Mouse (Mus musculus) R1 (cell line): ENCODE data around the gene Zbtb41.
A peak's percentile ranks its signal among the peaks of the same experiment; 100 is the strongest.
"Not testable (repeated sequence)": the region's sequence is repeated elsewhere in the genome, so short reads cannot be mapped to it uniquely, and the experiment has no call there.

Experiments
- DNase-seq: peaks from one replicate; pipeline ENCODE4 v3.0.0-alpha.2; 2018; ENCODE audit warnings: low read depth, low spot score

Zbtb41 gene

GRCm38 (mm10) chr1:139421875-139422791 lies at the start of gene Zbtb41:
Gene Zbtb41, plus strand, starts transcription at chr1:139422288.
- peak; percentile 87 for DNase-seq

GRCm38 (mm10) chr1:139375900-139376299 lies 46.2 kb upstream of the Zbtb41 start:
- no peak for DNase-seq

DNA sequence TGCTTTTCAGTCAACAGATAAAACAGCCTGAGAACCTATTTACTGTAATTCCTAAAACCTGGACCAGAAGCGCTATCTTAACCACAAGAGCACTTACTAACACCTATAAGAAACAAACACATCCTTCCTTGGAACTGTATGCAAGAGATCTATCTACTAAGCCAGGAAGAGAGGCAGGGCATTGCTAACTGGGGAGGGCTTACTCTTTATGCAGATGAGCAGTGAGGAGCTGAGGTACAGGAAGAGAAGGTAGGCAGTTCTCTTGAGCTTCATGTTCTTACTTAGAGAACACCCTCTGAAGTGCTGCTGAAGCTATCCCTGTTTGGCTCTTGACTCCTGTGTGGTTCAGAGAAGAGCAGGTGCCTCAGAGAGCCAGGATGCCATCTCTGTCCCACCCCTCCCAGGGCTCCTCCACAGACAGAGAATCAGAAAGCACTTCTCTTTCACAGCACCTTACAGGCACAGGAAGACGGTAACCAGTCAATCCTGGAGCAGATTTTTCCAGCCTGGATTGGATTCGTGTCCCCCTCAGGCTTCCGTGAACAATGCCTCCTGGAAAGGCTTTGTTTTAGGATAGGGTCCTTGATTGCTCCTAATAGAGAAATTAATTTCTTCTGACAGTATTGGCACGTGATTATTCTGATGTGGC lies 45.3 kb upstream of the Zbtb41 start, which contains the start of gene Crb1:
Gene Crb1 (minus strand): TSS at position 463 of the 649 bp plus-strand sequence.
- peak; percentile 27 for DNase-seq

DNA sequence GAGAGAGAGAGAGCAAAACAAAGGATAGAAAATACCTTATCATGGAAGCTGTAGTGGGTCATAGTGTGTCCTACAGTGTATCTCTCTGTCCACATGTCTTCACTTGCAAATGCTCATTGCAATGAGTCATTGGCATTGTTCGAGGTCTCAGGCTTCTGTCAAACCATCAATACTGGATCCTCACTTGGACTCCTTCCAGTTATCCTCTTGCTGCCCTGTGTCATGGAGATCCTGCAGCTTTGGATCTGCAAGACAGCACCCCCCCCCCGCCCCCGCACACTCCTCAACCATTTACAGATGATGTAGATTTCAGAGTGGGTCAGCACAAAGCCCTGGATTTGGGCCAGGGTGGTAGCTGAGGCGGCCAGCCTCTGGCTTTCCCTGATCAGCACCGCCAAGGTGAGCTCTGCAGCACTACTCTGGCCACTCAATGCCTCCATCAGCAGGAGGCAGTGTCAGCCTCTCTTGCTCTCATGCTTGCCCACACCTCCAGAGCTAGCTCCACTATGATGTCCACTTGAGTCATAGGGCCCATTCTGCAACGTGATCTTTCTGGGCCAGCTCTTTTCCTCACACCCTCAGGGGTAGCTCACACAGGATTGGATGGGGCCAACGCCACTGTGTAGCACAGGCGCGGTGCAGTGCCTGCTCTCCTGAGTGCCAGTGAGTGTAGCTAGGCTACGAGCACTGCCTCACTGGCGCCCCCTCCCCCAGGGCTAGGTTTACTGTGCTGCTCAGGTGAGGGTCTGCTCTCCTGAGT lies 43.0 kb upstream of the Zbtb41 start:
- DNase-seq, result peak; percentile 36

DNA sequence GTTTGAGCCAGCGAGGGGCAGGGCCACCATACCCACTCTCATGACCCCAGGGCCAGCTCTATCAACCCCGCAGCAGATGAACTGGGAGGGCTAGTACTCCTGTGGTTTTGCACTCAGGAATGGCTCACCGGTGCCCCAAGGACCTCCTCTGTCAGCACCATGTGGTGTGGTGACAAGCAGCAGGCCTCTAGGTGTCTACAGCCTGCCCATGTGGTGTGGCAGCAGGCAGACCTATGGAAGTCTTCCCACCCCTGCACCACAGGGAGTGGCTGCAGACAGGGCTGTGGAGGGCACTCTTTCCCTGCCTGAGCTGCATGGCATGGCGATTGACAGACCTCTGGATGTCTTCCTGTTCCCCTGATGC lies 42.5 kb upstream of the Zbtb41 start:
- no peak for DNase-seq

DNA sequence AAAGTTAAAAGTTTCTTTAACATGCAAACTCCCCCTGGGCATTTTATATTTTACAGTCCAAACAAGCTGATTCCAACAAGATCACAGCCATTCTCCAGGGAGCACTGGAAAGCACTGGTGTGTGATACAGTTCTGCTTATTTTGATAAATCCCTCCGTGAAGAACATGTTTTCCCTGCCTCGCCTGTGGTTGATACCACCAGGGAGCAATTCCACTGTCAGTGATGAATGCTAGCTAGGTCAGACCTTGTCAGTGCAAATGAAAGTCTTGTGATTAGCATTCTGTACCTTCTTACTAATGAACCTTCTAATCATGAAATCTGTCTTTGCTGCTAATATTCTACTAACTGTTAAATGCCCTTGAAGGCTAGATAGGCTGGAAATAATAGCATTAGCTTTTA lies 30.3 kb upstream of the Zbtb41 start:
- DNase-seq, result no peak

DNA sequence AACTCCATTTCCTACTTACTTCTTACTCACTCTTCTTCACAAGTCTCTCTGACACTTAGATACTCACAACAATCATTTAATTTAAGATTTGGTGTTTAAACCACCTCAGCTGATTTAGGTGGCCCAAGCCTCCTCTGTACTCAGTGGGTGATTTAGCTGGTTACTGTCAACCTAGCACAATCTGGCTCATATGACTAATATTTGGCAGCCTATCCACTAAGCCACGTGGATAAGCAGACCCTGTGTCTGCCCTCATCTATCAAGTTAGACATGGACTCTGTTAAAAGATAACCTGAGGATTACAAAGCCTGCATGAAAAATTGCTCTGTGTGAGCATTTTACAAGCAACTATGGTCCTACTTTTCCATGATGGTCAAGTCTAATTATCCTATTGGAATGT lies 25.5 kb upstream of the Zbtb41 start:
- DNase-seq, result no peak

DNA sequence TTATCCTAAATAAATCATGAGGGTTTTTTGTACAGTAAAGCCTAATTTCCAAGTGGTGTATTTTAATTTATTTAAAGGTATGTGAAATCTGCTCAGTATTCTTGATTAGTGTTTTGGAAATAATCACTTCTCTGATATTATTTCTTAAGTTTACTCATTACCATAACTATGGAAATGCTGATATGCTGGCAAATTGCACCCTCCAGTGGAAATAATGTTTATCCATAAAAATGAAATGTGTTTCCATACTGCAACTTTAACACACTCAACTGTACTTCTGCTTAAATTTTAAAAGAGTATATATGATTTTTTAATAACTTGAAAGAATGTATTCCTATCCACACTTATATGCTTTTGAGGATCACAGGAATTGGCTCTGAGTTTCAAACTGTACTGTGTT lies 16.3 kb upstream of the Zbtb41 start:
- DNase-seq, result no peak

GRCm38 (mm10) chr1:139407701-139408100 lies 14.4 kb upstream of the Zbtb41 start:
- DNase-seq, result peak; percentile 65

DNA sequence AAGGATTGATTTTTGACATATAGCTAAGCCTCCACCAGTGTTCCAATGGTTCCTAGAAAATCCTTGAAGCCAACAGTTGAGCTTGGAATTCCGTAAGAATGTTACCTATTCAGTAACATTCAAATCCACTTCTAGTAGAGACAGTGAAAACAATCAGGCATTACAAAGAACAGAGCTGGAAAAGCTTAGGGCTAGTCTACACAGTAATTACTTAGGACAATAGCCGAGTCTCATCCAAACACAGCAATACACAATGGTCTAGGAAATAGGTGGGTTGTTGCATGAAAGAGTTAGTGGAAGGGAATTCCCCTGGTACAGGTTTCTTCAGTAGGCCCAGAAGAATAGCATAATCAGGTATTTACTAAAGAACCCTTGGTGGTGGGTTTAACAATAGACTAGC lies 9.7 kb upstream of the Zbtb41 start:
- peak; percentile 93 for DNase-seq

- no peak for DNase-seq
These were observed 8.6 kb upstream of the Zbtb41 start for GRCm38 (mm10) chr1:139413465-139413864.

- DNase-seq, result no peak
These were observed 590 bp upstream of the Zbtb41 start for GRCm38 (mm10) chr1:139421521-139421874.

GRCm38 (mm10) chr1:139422941-139423340 lies 853 bp downstream of the Zbtb41 start:
- DNase-seq, result peak; percentile 52

- no peak for DNase-seq
These were observed 1.8 kb downstream of the Zbtb41 start for GRCm38 (mm10) chr1:139423931-139424330.

DNA sequence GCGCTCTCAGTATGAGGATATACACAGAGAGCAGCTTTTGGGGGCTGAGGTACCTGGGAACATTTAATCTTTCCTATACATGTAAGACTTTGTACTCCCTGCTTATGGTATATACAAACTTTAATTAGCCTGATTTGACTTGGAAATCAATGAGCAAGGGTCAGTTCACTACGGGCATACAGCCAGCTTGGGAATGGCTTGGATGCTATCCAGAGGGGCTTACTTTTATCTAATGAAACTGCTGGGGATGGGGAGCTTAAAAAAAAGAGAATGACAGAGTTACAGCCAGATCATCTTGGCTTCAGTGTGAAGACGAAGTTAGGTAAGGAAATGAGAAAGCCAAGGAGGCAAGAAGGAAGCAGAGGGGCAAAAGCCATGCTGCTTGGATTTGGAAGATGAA lies 2.9 kb downstream of the Zbtb41 start:
- DNase-seq, result no peak

DNA sequence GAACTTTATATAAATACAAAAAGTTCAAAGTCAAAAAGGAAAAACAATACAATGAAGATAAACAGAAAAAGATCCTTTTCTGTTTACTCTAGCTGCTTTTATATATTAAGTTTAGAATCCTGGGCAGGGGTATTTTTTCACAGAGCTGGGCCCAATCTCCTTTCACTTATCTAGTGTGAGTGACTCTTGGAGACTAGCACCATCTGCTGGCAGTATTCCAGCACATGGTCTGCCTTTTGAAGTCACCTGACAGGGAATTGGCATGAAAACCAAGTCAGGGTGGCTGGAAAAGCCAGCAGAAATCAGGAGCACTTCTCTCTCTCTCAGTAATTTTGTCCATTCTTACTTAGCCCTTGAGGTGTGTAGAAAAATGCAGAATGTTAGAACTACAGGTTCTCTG lies 16.3 kb downstream of the Zbtb41 start:
- peak; percentile 79 for DNase-seq

GRCm38 (mm10) chr1:139443103-139443502 lies 21.0 kb downstream of the Zbtb41 start:
- not testable (repeated sequence) for DNase-seq

GRCm38 (mm10) chr1:139454340-139455225 lies 32.5 kb downstream of the Zbtb41 start, which contains the start of gene Aspm:
Gene Aspm, plus strand, starts transcription at chr1:139454772.
- peak; percentile 98 for DNase-seq

DNA sequence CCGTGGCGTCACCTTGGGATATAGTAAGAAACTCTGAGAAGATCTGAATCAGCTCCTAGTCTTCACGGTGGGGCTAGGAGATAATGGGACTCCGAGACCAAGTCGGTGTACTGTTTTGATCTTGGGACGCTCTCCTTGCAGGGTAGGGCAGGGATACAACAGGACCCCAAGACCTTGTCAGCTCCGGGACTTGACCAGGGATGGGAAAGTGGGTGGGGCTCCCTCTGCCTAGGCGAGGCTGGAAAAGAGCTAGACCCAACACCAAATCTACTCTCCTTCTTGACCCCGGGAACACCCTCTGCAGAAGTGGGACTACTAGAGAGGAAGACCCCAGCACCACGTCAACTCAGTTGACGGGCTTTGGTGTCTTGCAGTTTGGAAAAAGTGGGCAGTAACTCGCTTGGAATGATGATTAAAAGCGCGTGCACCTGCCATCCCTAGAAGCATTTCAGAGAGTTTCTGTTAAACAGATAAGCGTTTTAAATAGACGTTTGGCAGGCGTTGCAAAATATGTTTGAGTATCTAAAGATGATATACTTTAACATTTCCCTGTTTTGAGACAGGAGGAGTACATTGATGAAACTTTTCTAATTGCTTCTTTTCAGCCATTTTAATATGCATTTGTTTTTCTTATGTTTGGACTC lies 33.3 kb downstream of the Zbtb41 start:
- DNase-seq, result peak; percentile 82

DNA sequence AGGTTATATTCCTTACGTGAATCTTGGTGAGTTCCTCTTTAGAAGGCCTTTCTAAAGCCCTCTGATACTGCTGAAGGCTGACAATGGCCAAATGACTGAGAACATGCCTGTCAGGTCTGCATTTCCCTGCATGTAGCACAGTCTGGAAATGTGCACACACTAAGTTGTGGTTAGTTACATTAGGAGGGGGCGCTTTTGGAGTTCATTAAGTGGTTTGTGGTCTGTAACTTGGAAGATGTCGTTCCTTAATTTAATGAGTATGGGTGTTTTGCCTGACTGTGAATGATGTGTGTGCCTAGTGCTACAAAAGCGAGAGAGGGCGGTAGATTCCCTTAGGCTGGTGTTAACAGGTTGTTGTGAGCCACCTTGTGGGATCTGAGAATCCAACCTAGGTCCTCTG lies 38.7 kb downstream of the Zbtb41 start:
- DNase-seq, result no peak

DNA sequence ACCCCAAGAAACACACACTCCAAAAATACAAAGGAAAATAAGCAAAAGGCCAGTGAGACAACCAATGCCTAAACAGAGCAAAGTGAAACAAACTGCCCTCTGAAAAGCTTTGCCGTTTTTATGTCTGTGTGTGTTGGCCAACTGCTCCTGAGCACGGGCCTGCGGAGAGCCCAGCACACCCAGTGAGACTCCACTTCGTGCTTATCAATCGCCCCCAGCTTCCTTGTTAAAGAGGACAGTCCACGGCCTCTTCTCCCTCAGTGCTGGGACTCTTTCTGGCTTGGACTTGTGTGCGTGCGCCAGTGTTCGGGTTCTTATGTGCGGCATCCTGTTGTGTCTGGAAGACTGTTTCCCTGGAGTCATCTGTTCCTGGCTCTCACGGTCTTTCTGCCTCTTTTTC lies 43.8 kb downstream of the Zbtb41 start:
- DNase-seq, result peak; percentile 43
